Mouse (Mus musculus) olfactory bulb, adult 2 months (tissue): ENCODE results near the gene Hsdl1. TPM values are rescaled to one million over a fixed set of nuclear protein-coding genes. Genes with fewer than 3 reads are reported as not detected.

Experiments used
- H3K27ac ChIP-seq: fragments of 200-500 bp; 2 replicates; pipeline ENCODE4 v1.5.1; 2012; ENCODE audit warnings: low read depth, low read length; ENCODE audit not compliant: insufficient read depth
- H3K4me1 ChIP-seq: fragments of 200-500 bp; 2 replicates; pipeline ENCODE4 v1.6.1; 2012; ENCODE audit warnings: low read length; ENCODE audit not compliant: control insufficient read depth, insufficient read depth
- H3K4me3 ChIP-seq: fragments of 200-500 bp; 2 replicates; pipeline ENCODE4 v1.5.1; 2012; ENCODE audit warnings: mild to moderate bottlenecking, low read depth, low read length, moderate library complexity; ENCODE audit not compliant: insufficient read depth
- CTCF ChIP-seq: fragments of 200-500 bp; IDR thresholded peaks from 2 replicates; pipeline ENCODE4 v1.5.1; 2012; ENCODE audit warnings: low read depth, mild to moderate bottlenecking, low read length, moderate library complexity; ENCODE audit not compliant: insufficient read depth
- POLR2A ChIP-seq: fragments of 200-500 bp; IDR thresholded peaks from 2 replicates; pipeline ENCODE4 v1.6.1; 2012; ENCODE audit warnings: mild to moderate bottlenecking, low read depth, low read length, moderate library complexity; ENCODE audit not compliant: insufficient read depth
- WGBS: fragments of 180-500 bp; shearing (Covaris S2); methylation state at CpG from one replicate; pipeline ENCODE4 v1.1.7; 2018; 5-methylcytosine and 5-hydroxymethylcytosine counted together
- polyA plus RNA-seq: library from polyadenylated mRNA; stranded (reverse); fragments of >200 nt; gene quantifications from 2 replicates; pipeline ENCODE4 v1.2.4, GENCODE M21; 2012; ENCODE audit warnings: low replicate concordance; ENCODE audit not compliant: missing spikeins, insufficient read depth, insufficient read length

Hsdl1 gene
- polyA plus RNA-seq, 1 experiment: not detected

DNA sequence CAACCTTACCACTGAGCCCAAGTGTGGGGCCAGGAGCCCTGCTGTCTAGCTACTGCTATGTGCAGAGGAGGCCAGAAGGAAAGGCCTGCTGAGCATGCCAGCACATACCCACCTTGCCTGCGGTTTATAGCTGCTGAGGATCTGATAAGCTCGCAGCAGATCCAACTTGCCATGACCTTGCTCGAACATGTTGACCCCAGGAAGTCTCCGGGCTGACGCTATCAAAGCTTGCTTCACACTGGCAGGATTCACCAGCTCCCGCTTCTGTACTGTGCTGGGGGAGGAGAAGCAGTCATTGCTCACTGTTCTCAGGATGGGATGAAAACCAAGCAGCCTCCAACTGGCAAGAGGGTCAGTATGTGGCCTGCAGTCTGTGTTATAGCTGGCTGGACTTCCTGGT is 44.0 kb downstream of the Hsdl1 start:
- Histone ChIP-seq H3K27ac (no peak overlapping the region), H3K4me3 (no peak overlapping the region), H3K4me1 (peaks cover 11% of the 10 kb centered on the region)
- TF ChIP-seq POLR2A (no peak), CTCF (no peak)
- 91% methylated on average over 6 of the region's 6 CpGs for WGBS

DNA sequence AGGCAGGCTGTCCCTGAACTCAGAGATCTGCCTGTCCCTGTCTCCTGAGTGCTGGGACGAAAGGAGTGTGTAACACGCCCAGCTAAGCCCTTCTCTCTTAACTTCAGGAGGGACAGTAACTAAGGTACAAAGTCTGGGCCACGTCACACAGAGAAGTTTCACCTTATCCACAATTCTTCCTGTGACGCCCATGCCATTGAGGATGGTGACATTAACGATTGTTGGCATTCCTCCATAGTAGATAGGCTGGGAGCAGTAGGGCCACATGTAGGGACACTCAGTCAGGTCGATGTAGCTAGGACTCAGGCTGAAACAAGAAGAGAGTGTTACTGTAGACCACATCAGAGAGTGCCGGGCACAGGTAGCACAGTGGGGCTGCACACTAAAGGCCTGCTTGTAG is 46.2 kb downstream of the Hsdl1 start:
- 90% methylated on average over 7 of the region's 7 CpGs for WGBS
- TF ChIP-seq CTCF (no peak), POLR2A (no peak)
- H3K4me1 ChIP-seq: peaks cover 11% of the 10 kb centered on the region

DNA sequence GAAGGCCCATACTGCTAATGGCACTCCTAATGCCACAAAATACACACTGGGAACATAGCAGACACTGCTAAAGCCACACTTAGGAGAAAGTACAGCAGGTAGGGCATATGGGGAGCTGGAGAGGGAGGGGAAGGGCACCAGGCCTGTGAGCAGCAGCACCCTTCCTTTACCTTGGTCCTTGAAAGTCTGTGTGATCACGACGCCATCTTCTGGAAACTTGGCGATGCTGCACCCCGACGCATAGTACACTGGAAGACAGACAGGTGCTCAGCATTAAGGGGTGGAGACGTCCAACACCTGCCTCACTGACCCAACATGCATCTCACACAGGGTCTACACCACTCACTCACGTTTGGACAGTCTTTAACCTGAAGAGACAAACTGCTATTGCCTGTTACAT is 54.9 kb downstream of the Hsdl1 start:
- Histone ChIP-seq H3K4me1 (no peaks in the 10 kb centered on the region), H3K4me3 (no peak overlapping the region), H3K27ac (no peak overlapping the region)
- no peak for TF ChIP-seq POLR2A
- TF ChIP-seq CTCF: no peak
- WGBS: 69% methylated on average over 7 of the region's 7 CpGs

More for the DNA sequence above, 46.2 kb downstream of the Hsdl1 start:
- no peak overlapping the region for H3K27ac ChIP-seq
- no peak overlapping the region for H3K4me3 ChIP-seq

DNA sequence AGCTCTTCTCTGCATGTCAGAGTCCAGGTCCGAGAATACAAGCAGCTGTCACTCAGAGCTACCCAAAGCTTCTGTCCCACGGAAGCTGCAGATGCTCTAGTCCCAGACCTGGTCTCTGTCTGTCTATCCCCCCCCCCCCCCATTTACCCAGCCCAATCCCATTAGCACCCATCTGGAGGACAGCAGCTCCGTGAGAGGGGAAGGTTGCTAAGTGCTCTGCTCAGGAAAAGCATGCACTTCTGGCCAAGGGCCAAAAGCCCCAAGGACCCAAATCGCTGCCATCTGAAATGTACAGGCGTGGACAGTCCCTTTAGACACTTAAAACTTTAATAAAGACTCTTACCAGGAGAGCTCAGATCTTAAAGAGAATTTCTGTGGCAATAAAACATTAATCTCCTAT is 58.3 kb downstream of the Hsdl1 start:
- WGBS: 36% methylated on average over 5 of the region's 5 CpGs
- Histone ChIP-seq H3K4me3 (no peak overlapping the region), H3K4me1 (no peaks in the 10 kb centered on the region), H3K27ac (no peak overlapping the region)
- no peak for TF ChIP-seq CTCF
- TF ChIP-seq POLR2A: no peak

DNA sequence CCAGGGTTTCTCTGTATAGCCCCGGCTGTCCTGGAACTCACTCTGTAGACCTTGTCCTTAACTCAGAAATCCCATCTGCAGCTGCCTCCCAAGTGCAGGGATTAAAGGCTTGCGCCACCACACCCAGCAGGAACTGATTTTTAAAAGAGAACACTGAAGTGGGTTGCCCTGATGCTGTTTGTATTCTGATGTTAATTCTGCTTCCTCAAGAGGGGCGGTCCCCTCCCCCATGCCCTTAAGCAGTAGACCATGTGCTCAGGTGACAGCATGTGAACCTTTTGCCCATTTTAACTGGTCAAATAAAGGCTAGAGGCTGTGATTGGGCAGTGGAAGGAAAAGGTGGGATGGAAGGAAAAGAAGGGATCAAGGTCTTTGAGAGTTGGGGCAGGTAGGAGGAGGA is 59.2 kb downstream of the Hsdl1 start:
- no peak for TF ChIP-seq POLR2A
- no peak for TF ChIP-seq CTCF
- Histone ChIP-seq H3K27ac (no peak overlapping the region), H3K4me3 (no peak overlapping the region), H3K4me1 (no peaks in the 10 kb centered on the region)
- 61% methylated on average over 3 of the region's 3 CpGs for WGBS

DNA sequence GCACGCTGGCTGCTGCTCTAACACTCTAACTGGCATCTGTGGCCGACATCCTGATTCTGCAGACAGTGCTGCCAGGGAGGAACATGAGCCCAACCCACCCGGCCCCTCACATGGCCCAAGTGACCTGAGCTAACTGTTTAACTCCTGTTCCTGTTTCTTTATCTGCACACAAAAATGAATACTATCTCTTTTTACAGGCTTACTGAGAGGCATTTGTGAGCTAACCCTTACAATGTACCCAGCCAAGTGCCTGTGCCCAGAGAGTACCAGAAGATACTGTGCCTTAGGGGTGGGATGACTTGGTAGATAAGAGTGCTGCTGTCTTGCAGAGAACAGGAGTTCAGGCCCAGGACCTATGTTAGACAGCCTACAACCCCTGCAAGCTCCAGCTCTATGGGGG is 60.0 kb downstream of the Hsdl1 start:
- 89% methylated on average over 3 of the region's 3 CpGs for WGBS
- TF ChIP-seq POLR2A: no peak
- no peak for TF ChIP-seq CTCF
- Histone ChIP-seq H3K27ac (no peak overlapping the region), H3K4me1 (no peaks in the 10 kb centered on the region), H3K4me3 (no peak overlapping the region)

DNA sequence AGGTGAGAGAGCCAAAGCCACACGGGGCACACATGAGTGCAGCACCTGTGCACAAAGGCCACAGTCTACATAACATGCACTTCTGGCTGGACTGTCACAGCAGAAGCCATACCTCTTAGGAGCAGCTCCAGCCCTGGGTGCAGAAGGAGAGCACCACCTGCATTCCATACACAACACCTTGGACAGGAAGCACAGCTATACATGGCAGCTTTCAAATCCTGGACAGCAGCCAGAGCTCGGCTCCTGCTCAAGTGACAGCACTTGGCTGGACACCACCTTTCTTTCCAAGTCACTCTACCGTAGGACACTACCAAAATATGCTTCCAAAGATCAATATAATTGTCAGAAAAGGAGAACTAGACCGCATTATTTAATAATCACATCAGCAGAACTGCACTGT is 61.6 kb downstream of the Hsdl1 start:
- WGBS: 63% methylated on average over 4 of the region's 4 CpGs
- TF ChIP-seq CTCF (no peak), POLR2A (no peak)
- Histone ChIP-seq H3K4me3 (no peak overlapping the region), H3K27ac (no peak overlapping the region), H3K4me1 (no peaks in the 10 kb centered on the region)

Other genes with a start within 250 kb of the Hsdl1 start
- not detected in 2 replicates for gene Hsbp1, start 230.7 kb downstream of the Hsdl1 start, polyA plus RNA-seq
- not detected in 2 replicates for gene Mlycd, start 180.3 kb downstream of the Hsdl1 start, polyA plus RNA-seq
- not detected in 2 replicates for gene Osgin1, start 141.1 kb downstream of the Hsdl1 start, polyA plus RNA-seq
- gene Necab2, start 128.5 kb downstream of the Hsdl1 start, polyA plus RNA-seq: not detected in 2 replicates
- gene Slc38a8, start 73.5 kb downstream of the Hsdl1 start, polyA plus RNA-seq: not detected in 2 replicates
- gene Mbtps1, start 16.4 kb downstream of the Hsdl1 start, polyA plus RNA-seq: 181 TPM in 1 of 2 replicates, not detected in the other
- not detected in 2 replicates for gene Dnaaf1, start 52 bp upstream of the Hsdl1 start, polyA plus RNA-seq
- gene Taf1c, start 30.0 kb upstream of the Hsdl1 start, polyA plus RNA-seq: not detected in 2 replicates
- not detected in 2 replicates for gene Adad2, start 37.6 kb upstream of the Hsdl1 start, polyA plus RNA-seq
- not detected in 2 replicates for gene Kcng4, start 60.5 kb upstream of the Hsdl1 start, polyA plus RNA-seq
- gene Wfdc1, start 91.2 kb upstream of the Hsdl1 start, polyA plus RNA-seq: not detected in 2 replicates
- not detected in 2 replicates for gene Atp2c2, start 124.8 kb upstream of the Hsdl1 start, polyA plus RNA-seq
- not detected in 2 replicates for gene Tldc1, start 203.2 kb upstream of the Hsdl1 start, polyA plus RNA-seq